Mouse (Mus musculus) heart, adult 2 months (tissue): ENCODE measurements around the gene Gm30191. TPM values are rescaled to one million over a fixed set of nuclear protein-coding genes. Genes with fewer than 3 reads are reported as not detected.

Source experiments
- DNase-seq, 2 experiments: peaks; one replicate each; pipeline ENCODE4 v3.0.0; 2021
- H3K27ac ChIP-seq: fragments of 200-600 bp; 2 replicates; pipeline ENCODE4 v1.8.1; 2022
- H3K27me3 ChIP-seq: fragments of 200-500 bp; 2 replicates; pipeline ENCODE4 v1.6.1; 2012; ENCODE audit warnings: mild to moderate bottlenecking, low read length, inconsistent platforms, mixed read lengths; ENCODE audit not compliant: control insufficient read depth, insufficient read depth
- H3K36me3 ChIP-seq: fragments of 200-500 bp; 2 replicates; pipeline ENCODE4 v1.6.1; 2012; ENCODE audit warnings: low read length, inconsistent platforms; ENCODE audit not compliant: control insufficient read depth, insufficient read depth
- H3K4me1 ChIP-seq: fragments of 200-500 bp; 2 replicates; pipeline ENCODE4 v1.6.1; 2011; ENCODE audit warnings: low read length; ENCODE audit not compliant: control insufficient read depth, insufficient read depth
- H3K4me3 ChIP-seq: fragments of 200-600 bp; 2 replicates; pipeline ENCODE4 v1.8.1; 2022
- H3K79me2 ChIP-seq: fragments of 200-500 bp; replicated peaks from 2 replicates; pipeline ENCODE4 v1.6.1; 2012; ENCODE audit warnings: mild to moderate bottlenecking, inconsistent platforms, low read length, moderate library complexity, mixed read lengths; ENCODE audit not compliant: control insufficient read depth, insufficient read depth
- H3K9ac ChIP-seq: fragments of 200-500 bp; 2 replicates; pipeline ENCODE4 v1.6.1; 2012; ENCODE audit warnings: low read depth, mild to moderate bottlenecking, control low read depth, inconsistent platforms, low read length, mixed read lengths
- CTCF ChIP-seq: fragments of 200-600 bp; IDR thresholded peaks from 2 replicates; pipeline ENCODE4 v1.8.1; 2022; ENCODE audit warnings: antibody characterized with exemption, mild to moderate bottlenecking, moderate library complexity
- EP300 ChIP-seq: fragments of 200-500 bp; IDR thresholded peaks from 2 replicates; pipeline ENCODE4 v1.6.1; 2011; ENCODE audit warnings: low read depth, low read length, control low read depth; ENCODE audit not compliant: insufficient read depth
- POLR2A ChIP-seq: fragments of 200-500 bp; IDR thresholded peaks from 2 replicates; pipeline ENCODE4 v1.6.1; 2011; ENCODE audit warnings: mild to moderate bottlenecking, low read depth, low read length, control low read depth; ENCODE audit not compliant: insufficient read depth
- WGBS: fragments of 180-500 bp; shearing (Covaris S2); methylation state at CpG from one replicate; pipeline ENCODE4 v1.1.7; 2018; 5-methylcytosine and 5-hydroxymethylcytosine counted together
- intact Hi-C: fragments of 180-260 bp; cut with DNase I; formaldehyde crosslinking; loops from one replicate; pipeline ENCODE4 v1.15.1; 2025
- polyA plus RNA-seq: library from polyadenylated mRNA; depleted of rRNA; stranded (reverse); fragments of >200 nt; gene quantifications from 2 replicates; pipeline ENCODE4 v1.2.3, GENCODE M21; 2012
- total RNA-seq, 2 experiments: library from RNA; stranded (reverse); gene quantifications; 2 replicates each; pipeline ENCODE4 v1.2.3; 2021

The Gm30191 gene
- total and polyA plus RNA-seq, 3 experiments = not detected

DNA sequence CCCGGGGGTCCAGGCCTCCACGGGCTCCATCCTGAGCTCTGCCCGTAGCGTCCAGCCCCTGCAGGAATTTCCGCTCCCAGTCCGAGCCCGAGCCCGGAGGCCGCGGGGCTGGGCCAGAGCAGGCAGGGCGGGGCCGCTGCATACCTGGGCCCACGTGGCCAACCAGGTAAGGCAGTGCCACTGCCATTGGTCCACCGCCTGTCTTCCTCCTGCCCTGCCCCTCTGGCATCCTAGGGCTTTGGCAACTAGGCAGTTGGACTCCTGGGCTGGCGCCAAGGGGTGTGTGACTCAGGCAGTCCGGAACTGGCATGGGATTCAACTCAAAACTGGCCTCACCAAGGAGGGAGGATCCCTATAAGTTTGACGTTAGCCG, 8.5 kb upstream of the Gm30191 start, which contains the start of gene Cnksr1:
Gene Cnksr1, minus strand, starts transcription at position 121 of the 373 bp plus-strand sequence.
- 2% methylated on average over 18 of the region's 18 CpGs for WGBS
- peak within 1 kb of the TSS; percentile 65 for H3K27ac ChIP-seq
- intact Hi-C loops = no loop called here

DNA sequence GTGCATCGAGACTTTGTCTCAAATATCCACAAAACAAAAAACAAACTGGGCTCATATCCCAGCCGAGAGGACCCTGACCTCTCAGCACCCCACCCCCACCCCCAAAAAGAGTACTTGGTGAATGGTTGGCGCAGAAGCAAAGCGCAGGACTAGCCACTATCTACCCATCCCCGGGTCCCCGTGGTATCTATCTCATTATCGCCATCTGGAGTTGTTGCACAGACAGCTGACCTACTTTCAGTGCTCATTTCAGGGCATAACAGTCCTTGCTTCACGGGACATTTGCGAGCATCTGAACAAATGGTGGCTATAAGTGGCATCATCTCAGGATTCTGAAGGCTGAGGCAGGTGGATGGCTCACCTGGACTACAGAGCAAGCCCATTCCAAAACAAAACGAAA, 8.0 kb upstream of the Gm30191 start:
- peaks cover 1% of the 10 kb centered on the region; the same call in 1 of the 2 replicates for H3K4me1 ChIP-seq
- H3K27ac ChIP-seq = no peak overlapping the region; the same call in none of the 2 replicates
- H3K36me3 ChIP-seq = no peaks in the 10 kb centered on the region
- no peaks in the 10 kb centered on the region for H3K27me3 ChIP-seq
- H3K4me3 ChIP-seq = peak overlapping the region; percentile 33; the same call in 1 of the 2 replicates
- intact Hi-C loops = no loop called here
- H3K9ac ChIP-seq = no peak overlapping the region
- TF ChIP-seq POLR2A = no peak
- no peak for TF ChIP-seq EP300
- no peak for TF ChIP-seq CTCF
- 14% methylated on average over 10 of the region's 10 CpGs for WGBS
- DNase-seq = no peak
- H3K79me2 ChIP-seq = no peaks in the 10 kb centered on the region

More for the DNA sequence above, 8.5 kb upstream of the Gm30191 start, which contains the start of gene Cnksr1:
- Histone ChIP-seq H3K36me3 (no peaks in the 10 kb centered on the region), H3K4me1 (peaks cover 1% of the 10 kb centered on the region; the same call in 1 of the 2 replicates), H3K79me2 (no peaks in the 10 kb centered on the region), H3K27me3 (no peaks in the 10 kb centered on the region), H3K4me3 (peak within 1 kb of the TSS; percentile 33; the same call in 1 of the 2 replicates), H3K9ac (peak within 1 kb of the TSS; percentile 34)
- DNase-seq = peak; percentile 77 to 80
- TF ChIP-seq POLR2A = no peak
- TF ChIP-seq CTCF = no peak
- no peak for TF ChIP-seq EP300

DNA sequence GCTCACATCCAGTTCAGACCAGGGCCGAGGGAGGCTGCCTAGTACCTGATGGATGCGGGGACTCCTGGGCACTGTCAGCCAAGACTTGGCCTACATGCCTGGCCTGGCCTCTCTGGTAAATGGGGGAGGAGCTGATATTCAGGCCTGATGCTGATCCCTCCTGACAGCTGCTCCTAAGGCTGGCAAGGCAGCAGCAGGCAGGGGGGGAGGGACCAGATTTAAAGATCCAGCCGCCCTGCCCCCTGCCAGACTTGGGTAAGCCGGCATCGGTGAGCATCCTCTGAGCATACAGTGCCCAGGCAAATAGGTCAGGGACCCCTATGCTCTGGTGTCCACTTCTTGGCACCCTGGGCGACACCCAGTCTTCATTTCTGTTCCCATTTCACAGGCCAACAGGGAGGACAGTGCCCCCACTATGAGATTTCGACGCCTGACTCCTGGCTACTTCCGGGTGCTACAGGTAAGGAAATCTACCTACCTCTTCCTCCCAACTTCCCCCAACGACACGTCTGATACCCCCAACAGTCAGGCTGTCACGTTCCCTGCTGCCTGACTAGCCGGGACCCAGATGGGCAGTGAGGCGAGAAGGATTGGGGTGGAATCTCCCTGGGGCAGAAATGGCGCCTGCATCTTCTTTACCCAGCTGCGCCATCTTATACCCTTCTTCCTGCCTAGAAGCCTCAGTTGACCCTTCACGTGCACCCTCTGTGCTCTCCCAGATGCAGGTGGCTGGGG, 3.1 kb upstream of the Gm30191 start, which contains the start of gene E130218I03Rik:
Gene E130218I03Rik, plus strand, starts transcription at position 147 of the 735 bp plus-strand sequence.
- no peak within 1 kb of the TSS for H3K4me3 ChIP-seq
- no peak for DNase-seq

GRCm38 (mm10) chr4:134245148-134245843, 1.4 kb upstream of the Gm30191 start, which contains the start of gene Zfp593:
TSS of gene Zfp593 (minus strand) at chr4:134245592.
- Histone ChIP-seq H3K4me3 (peak within 1 kb of the TSS; percentile 75), H3K9ac (peak within 1 kb of the TSS; percentile 78), H3K27me3 (no peaks in the 10 kb centered on the region), H3K79me2 (no peaks in the 10 kb centered on the region), H3K4me1 (peaks cover 4% of the 10 kb centered on the region), H3K27ac (peak within 1 kb of the TSS; percentile 42), H3K36me3 (no peaks in the 10 kb centered on the region)
- TF ChIP-seq CTCF (peak; percentile 93), EP300 (no peak), POLR2A (peak; percentile 56)
- DNase-seq = peak; percentile 93 to 96
- under 1% methylated on average over 60 of the region's 60 CpGs for WGBS
- intact Hi-C loops = loop anchor here (2.0 to 5.0 kb wide), 2 partner anchors 58 to 222 kb away; partner anchors contain the start of genes Cep85 and Stmn1

More for the DNA sequence above, 3.1 kb upstream of the Gm30191 start, which contains the start of gene E130218I03Rik:
- intact Hi-C loops = loop anchor here (2.0 kb wide), 1 partner anchor 57 kb away; the partner anchor contains the start of gene Cep85
- Histone ChIP-seq H3K27ac (no peak within 1 kb of the TSS), H3K4me1 (peaks cover 4% of the 10 kb centered on the region), H3K9ac (no peak within 1 kb of the TSS), H3K79me2 (no peaks in the 10 kb centered on the region), H3K27me3 (no peaks in the 10 kb centered on the region), H3K36me3 (no peaks in the 10 kb centered on the region)
- WGBS = 95% methylated on average over 17 of the region's 17 CpGs
- TF ChIP-seq CTCF = no peak
- no peak for TF ChIP-seq EP300
- TF ChIP-seq POLR2A = no peak

GRCm38 (mm10) chr4:134246256-134246655, 479 bp upstream of the Gm30191 start:
- H3K79me2 ChIP-seq = no peaks in the 10 kb centered on the region
- no peak overlapping the region for H3K27ac ChIP-seq
- H3K4me1 ChIP-seq = peaks cover 4% of the 10 kb centered on the region
- intact Hi-C loops = loop anchor here (5.0 kb wide), 1 partner anchor 221 kb away; the partner anchor contains the start of gene Stmn1
- 32% methylated on average over 4 of the region's 4 CpGs for WGBS
- DNase-seq = no peak
- H3K36me3 ChIP-seq = no peaks in the 10 kb centered on the region
- no peaks in the 10 kb centered on the region for H3K27me3 ChIP-seq
- TF ChIP-seq POLR2A (no peak), EP300 (no peak), CTCF (no peak)
- no peak overlapping the region for H3K9ac ChIP-seq
- H3K4me3 ChIP-seq = no peak overlapping the region
